Mouse (Mus musculus) heart, adult 8-10 months (tissue): ENCODE measurements around the gene Ephx4. TPM values are rescaled to one million over a fixed set of nuclear protein-coding genes. Genes with fewer than 3 reads are reported as not detected.
"Not testable (repeated sequence)": the region's sequence is repeated elsewhere in the genome, so short reads cannot be mapped to it uniquely, and the experiment has no call there.

Source experiments
- DNase-seq: peaks from one replicate; pipeline ENCODE4 v3.0.0; 2022; ENCODE audit warnings: low spot score
- total RNA-seq, 4 experiments: library from RNA; stranded (reverse); gene quantifications; 2 replicates each; pipeline ENCODE4 v1.2.4; 2022

Gene Ephx4
- total RNA-seq = under 1 TPM in 2 of 4 experiments, not detected in 2; 0.49 to 0.79 TPM

- no peak for DNase-seq
Measured at GRCm38 (mm10) chr5:107402436-107402835, at the start of gene Ephx4. Ephx4 (plus strand) TSS chr5:107402736.

- no peak for DNase-seq
Measured at GRCm38 (mm10) chr5:107353981-107354380, 48.6 kb upstream of the Ephx4 start.

GRCm38 (mm10) chr5:107355801-107356200 lies 46.7 kb upstream of the Ephx4 start:
- DNase-seq = peak; percentile 22

GRCm38 (mm10) chr5:107357723-107358122 lies 44.8 kb upstream of the Ephx4 start:
- DNase-seq = no peak

GRCm38 (mm10) chr5:107359395-107360053 lies 43.0 kb upstream of the Ephx4 start:
- DNase-seq = peak; percentile 85

GRCm38 (mm10) chr5:107360054-107360730 lies 42.3 kb upstream of the Ephx4 start:
- peak; percentile 33 for DNase-seq

GRCm38 (mm10) chr5:107370040-107370439 lies 32.5 kb upstream of the Ephx4 start:
- DNase-seq = no peak

- DNase-seq = no peak
Measured at GRCm38 (mm10) chr5:107371335-107371734, 31.2 kb upstream of the Ephx4 start.

GRCm38 (mm10) chr5:107373256-107373655 lies 29.3 kb upstream of the Ephx4 start:
- DNase-seq = no peak

GRCm38 (mm10) chr5:107386448-107386847 lies 16.1 kb upstream of the Ephx4 start:
- not testable (repeated sequence) for DNase-seq

GRCm38 (mm10) chr5:107387788-107388187 lies 14.7 kb upstream of the Ephx4 start:
- no peak for DNase-seq

- no peak for DNase-seq
Measured at GRCm38 (mm10) chr5:107389373-107389772, 13.2 kb upstream of the Ephx4 start.

GRCm38 (mm10) chr5:107394437-107394836 lies 8.1 kb upstream of the Ephx4 start:
- DNase-seq = no peak

- DNase-seq = no peak
Measured at GRCm38 (mm10) chr5:107403011-107403946, 743 bp downstream of the Ephx4 start.

- no peak for DNase-seq
Measured at GRCm38 (mm10) chr5:107403947-107404684, 1.6 kb downstream of the Ephx4 start.

- DNase-seq = no peak
Measured at GRCm38 (mm10) chr5:107405361-107405760, 2.8 kb downstream of the Ephx4 start.

- DNase-seq = no peak
Measured at GRCm38 (mm10) chr5:107410305-107410704, 7.8 kb downstream of the Ephx4 start.

- DNase-seq = no peak
Measured at GRCm38 (mm10) chr5:107411326-107411725, 8.8 kb downstream of the Ephx4 start.

- DNase-seq = no peak
Measured at GRCm38 (mm10) chr5:107412285-107412684, 9.7 kb downstream of the Ephx4 start.

GRCm38 (mm10) chr5:107415098-107415497 lies 12.6 kb downstream of the Ephx4 start:
- no peak for DNase-seq

- no peak for DNase-seq
Measured at GRCm38 (mm10) chr5:107421676-107422075, 19.1 kb downstream of the Ephx4 start.
